Mouse (Mus musculus) brown adipose tissue, adult 24 weeks (tissue): ENCODE results near the gene Pth2. TPM values are rescaled to one million over a fixed set of nuclear protein-coding genes. Genes with fewer than 3 reads are reported as not detected.

ENCODE experiments used
- H3K27ac ChIP-seq: fragments of 200-500 bp; replicated peaks from 2 replicates; pipeline ENCODE4 v1.5.1; 2012; ENCODE audit warnings: low read depth, mild to moderate bottlenecking, low read length
- H3K4me1 ChIP-seq: fragments of 200-500 bp; 2 replicates; pipeline ENCODE4 v1.6.1; 2012; ENCODE audit warnings: low read length, mixed read lengths; ENCODE audit not compliant: control insufficient read depth, insufficient read depth, insufficient read length
- H3K4me3 ChIP-seq: fragments of 200-500 bp; 2 replicates; pipeline ENCODE4 v1.5.1; 2012; ENCODE audit warnings: low read depth, mild to moderate bottlenecking, low read length, moderate library complexity; ENCODE audit not compliant: insufficient read depth
- polyA plus RNA-seq: library from polyadenylated mRNA; stranded (reverse); fragments of >200 nt; gene quantifications from 2 replicates; pipeline ENCODE4 v1.2.4, GENCODE M21; 2012; ENCODE audit not compliant: missing spikeins, insufficient read depth, insufficient read length

Pth2 gene
- polyA plus RNA-seq, 1 experiment = not detected

GRCm38 (mm10) chr7:45175398-45175797 lies 5.4 kb upstream of the Pth2 start:
- no peak overlapping the region for H3K27ac ChIP-seq
- no peaks in the 10 kb centered on the region for H3K4me1 ChIP-seq
- no peak overlapping the region for H3K4me3 ChIP-seq

GRCm38 (mm10) chr7:45175929-45176328 lies 4.9 kb upstream of the Pth2 start:
- no peak overlapping the region for H3K4me3 ChIP-seq
- H3K4me1 ChIP-seq = no peaks in the 10 kb centered on the region
- H3K27ac ChIP-seq = no peak overlapping the region

DNA sequence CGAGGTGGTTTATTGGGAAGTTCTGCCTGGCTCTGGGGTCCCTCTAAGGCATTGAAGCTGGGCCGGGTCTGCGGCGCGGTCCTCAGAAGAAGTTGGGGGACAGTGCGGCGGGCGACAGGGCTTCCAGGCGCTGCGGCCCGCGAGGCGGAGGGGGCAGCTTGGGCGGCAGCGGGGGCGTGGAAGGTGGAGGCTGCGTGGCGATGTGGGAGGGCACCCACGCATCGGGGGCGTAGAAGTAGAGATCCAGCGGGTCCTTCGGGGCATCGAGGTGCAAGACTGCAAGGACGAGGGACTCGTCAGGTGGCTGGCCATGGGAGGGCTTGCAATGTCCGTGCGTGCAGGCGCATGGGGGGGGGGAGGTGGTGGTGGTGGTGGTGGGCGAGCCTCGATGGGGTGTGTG lies 4.4 kb upstream of the Pth2 start:
- no peak overlapping the region for H3K4me3 ChIP-seq
- H3K27ac ChIP-seq = no peak overlapping the region
- no peaks in the 10 kb centered on the region for H3K4me1 ChIP-seq

DNA sequence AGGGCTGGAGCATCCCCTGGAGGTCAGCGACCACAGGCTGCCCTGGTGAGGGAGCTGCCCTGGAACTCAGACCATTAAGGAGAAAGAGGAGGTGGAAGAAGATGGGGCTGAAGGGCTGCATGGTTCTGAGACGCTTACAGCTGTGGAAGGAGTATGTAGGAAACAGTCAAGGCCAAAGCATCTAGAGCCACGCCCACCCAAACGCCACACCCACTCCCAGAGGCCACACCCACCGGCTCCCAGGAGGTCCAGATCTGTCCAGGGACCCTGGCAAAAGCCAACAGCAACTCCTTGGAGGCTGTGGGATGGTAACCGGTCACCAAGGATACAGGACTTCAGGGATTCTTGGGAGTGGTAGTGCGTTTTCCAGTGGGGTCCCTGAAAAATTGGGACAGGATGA lies 2.2 kb upstream of the Pth2 start:
- H3K4me3 ChIP-seq = no peak overlapping the region
- no peak overlapping the region for H3K27ac ChIP-seq
- peaks cover 4% of the 10 kb centered on the region; the same call in 1 of the 2 replicates for H3K4me1 ChIP-seq

DNA sequence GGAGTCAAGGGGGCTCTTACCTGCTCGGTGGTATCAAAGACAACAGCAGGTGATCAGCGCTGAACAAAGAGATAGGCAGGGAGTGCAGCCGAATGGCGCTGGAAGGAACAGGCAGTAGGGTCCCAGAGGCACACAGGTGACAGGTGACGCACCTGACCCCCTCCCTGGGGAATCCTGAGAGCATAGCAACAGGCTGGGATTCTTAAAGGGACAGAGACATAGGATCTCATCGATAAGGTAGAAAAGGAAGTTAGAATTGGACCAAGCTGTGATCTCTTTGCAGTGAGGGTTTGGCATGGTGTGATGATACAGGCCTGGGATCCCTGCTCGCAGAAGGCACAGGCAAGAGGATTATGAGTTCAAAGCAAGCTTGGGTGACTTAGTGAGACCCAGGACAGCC lies 1.3 kb upstream of the Pth2 start, which contains the start of gene Gfy:
Gene Gfy, minus strand, starts transcription at position 101 of the 400 bp plus-strand sequence.
- H3K4me1 ChIP-seq = peaks cover 4% of the 10 kb centered on the region; the same call in 1 of the 2 replicates
- H3K4me3 ChIP-seq = no peak within 1 kb of the TSS
- no peak within 1 kb of the TSS for H3K27ac ChIP-seq

- no peak overlapping the region for H3K27ac ChIP-seq
- no peak overlapping the region for H3K4me3 ChIP-seq
- peaks cover 4% of the 10 kb centered on the region; the same call in 1 of the 2 replicates for H3K4me1 ChIP-seq
Measured at GRCm38 (mm10) chr7:45181540-45181939, 745 bp downstream of the Pth2 start.

- no peak overlapping the region for H3K27ac ChIP-seq
- peaks cover 4% of the 10 kb centered on the region; the same call in 1 of the 2 replicates for H3K4me1 ChIP-seq
Measured at GRCm38 (mm10) chr7:45182199-45182601, 1.4 kb downstream of the Pth2 start.

GRCm38 (mm10) chr7:45182606-45183005 lies 1.8 kb downstream of the Pth2 start:
- Histone ChIP-seq H3K4me3 (peak overlapping the region; percentile 40), H3K27ac (no peak overlapping the region), H3K4me1 (peaks cover 4% of the 10 kb centered on the region; the same call in 1 of the 2 replicates)

More at GRCm38 (mm10) chr7:45182199-45182601, 1.4 kb downstream of the Pth2 start:
- H3K4me3 ChIP-seq = peak overlapping the region; percentile 40

DNA sequence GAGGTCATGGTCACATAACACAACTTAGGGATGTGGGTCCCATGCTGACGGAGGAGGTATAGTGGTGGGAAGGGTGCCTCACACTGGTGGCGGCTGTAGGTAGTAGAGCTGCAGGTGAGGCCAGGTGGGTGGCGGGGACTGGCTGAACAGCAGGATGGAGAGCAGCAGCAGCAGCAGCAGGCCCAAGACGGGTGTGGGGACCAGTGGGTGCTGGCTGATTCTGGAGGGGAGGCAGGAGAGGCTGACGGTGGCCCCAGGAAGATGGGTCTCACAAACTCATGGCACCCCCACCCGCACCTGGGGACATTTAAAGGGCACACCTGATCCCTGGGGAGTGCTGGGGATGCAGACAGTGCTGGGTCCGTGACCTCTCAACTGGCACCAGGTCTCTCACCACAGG lies 2.9 kb downstream of the Pth2 start:
- Histone ChIP-seq H3K4me1 (peaks cover 4% of the 10 kb centered on the region; the same call in 1 of the 2 replicates), H3K4me3 (no peak overlapping the region)

GRCm38 (mm10) chr7:45185921-45186320 lies 5.1 kb downstream of the Pth2 start:
- H3K27ac ChIP-seq = no peak overlapping the region
- H3K4me3 ChIP-seq = no peak overlapping the region

More for the DNA sequence above, 2.9 kb downstream of the Pth2 start:
- H3K27ac ChIP-seq = no peak overlapping the region

DNA sequence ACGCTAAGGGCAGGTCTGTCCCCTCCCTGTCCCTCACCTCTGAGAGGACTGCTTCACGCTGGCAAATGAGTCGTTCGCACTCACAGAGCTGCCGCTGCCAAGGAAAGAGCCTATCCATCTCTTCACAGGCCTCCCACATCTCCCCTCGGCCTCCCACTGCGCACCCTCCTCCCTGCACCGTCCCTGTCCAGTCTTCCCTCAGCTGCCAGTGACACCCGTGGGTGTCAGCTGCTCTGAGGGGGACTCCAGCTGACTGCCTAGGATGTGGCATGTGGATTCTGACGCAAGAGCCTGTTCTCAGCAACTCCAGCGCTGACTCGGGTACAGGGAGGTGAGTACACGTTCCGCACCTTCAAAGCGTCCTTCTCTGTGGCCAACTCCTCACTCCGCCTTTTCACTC lies 8.8 kb downstream of the Pth2 start:
- no peak overlapping the region for H3K4me3 ChIP-seq
- no peak overlapping the region for H3K27ac ChIP-seq
- no peaks in the 10 kb centered on the region for H3K4me1 ChIP-seq

More at GRCm38 (mm10) chr7:45185921-45186320, 5.1 kb downstream of the Pth2 start:
- H3K4me1 ChIP-seq = peaks cover 4% of the 10 kb centered on the region; the same call in 1 of the 2 replicates

DNA sequence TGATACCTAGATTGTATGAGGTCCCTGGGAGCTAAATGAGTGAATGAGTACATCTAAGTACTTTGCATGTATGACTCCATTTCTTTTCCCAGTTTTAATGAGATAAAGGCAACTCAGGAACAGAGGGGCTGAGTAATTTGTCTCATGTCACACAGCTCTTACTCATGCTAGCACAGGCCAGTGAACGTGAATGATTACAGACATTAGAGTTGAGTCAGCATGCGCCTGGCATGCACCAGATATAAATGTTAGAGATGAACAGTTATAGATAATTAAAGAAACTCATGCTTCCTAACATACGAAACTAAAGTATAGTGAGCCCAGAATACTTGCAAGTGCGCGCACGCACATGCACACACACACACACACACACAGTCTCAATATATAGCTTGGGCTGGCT lies 9.4 kb downstream of the Pth2 start:
- Histone ChIP-seq H3K4me3 (no peak overlapping the region), H3K4me1 (no peaks in the 10 kb centered on the region), H3K27ac (no peak overlapping the region)

- Histone ChIP-seq H3K27ac (no peak overlapping the region), H3K4me1 (no peaks in the 10 kb centered on the region), H3K4me3 (no peak overlapping the region)
Measured at GRCm38 (mm10) chr7:45191161-45191560, 10.4 kb downstream of the Pth2 start.

DNA sequence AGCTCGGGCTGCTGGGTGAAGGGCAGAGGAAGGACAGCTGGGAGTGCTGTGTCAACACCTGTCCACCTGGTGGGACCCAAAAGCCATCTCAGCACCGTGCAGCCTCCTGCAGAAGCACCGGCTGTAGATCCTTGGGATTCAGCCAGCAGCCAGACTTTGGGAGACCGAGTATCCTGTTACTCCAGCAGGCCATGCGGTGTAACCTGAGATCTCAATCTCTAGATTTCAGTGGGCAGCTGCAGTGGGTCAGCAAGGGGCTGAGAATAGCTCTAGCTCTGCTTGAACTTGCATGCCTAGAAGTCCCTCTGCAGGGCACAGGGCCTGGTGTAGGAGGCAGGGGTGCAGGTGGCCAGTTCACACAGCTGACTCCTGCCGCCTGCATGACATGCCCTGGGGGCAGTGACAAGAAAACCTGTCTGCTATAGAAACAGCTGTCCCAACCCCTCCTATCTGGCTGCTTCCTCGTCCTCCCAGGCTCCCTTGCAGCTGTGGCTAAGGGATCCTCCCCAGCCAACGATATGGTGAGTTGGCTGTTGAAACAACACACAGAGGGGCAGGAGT lies 11.1 kb downstream of the Pth2 start:
- Histone ChIP-seq H3K4me3 (no peak overlapping the region), H3K4me1 (no peaks in the 10 kb centered on the region), H3K27ac (no peak overlapping the region)

GRCm38 (mm10) chr7:45192585-45193310 lies 12.0 kb downstream of the Pth2 start:
- no peaks in the 10 kb centered on the region for H3K4me1 ChIP-seq
- no peak overlapping the region for H3K27ac ChIP-seq
- no peak overlapping the region for H3K4me3 ChIP-seq

DNA sequence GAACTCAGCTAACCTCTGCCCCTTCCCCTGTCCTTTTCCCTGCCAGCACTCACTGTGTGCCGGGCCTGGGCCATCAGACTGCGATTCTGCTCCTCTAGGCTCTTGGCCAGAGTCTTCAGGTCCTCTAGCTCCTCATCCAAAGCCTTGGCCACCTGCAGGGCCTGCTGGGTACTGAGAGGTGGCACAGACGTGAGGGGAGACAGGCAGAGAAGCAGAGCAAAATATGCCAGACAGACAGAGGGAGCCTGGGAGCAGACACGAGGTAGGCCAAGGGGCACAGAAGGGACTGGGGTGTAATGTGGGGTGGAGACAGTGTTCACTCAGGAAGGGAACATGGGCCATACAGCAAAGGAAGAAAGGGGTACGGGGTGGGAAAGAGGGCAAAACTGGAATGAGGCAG lies 12.6 kb downstream of the Pth2 start:
- Histone ChIP-seq H3K4me1 (no peaks in the 10 kb centered on the region), H3K4me3 (no peak overlapping the region), H3K27ac (no peak overlapping the region)
